Mouse (Mus musculus) frontal cortex, adult (tissue): ENCODE measurements at regions not wholly inside any gene's neighbourhood (a gene's known extent, or its start where the extent isn't known, plus 50 kb on each side); places are given as distances from the start of the nearest gene placed in this dataset.
A peak's percentile ranks its signal among the peaks of the same experiment; 100 is the strongest.

ENCODE experiments used
- ATAC-seq: cut with Nextera tagmentation; 2 replicates; pipeline ENCODE4 v1.9.2; 2017; ENCODE audit warnings: mild to moderate bottlenecking, moderate library complexity, mixed read lengths; ENCODE audit not compliant: low TSS enrichment

- ATAC-seq: no peak
Observed at GRCm38 (mm10) chr5:73927534-73927933, 140.7 kb downstream of the Usp46 start.

DNA sequence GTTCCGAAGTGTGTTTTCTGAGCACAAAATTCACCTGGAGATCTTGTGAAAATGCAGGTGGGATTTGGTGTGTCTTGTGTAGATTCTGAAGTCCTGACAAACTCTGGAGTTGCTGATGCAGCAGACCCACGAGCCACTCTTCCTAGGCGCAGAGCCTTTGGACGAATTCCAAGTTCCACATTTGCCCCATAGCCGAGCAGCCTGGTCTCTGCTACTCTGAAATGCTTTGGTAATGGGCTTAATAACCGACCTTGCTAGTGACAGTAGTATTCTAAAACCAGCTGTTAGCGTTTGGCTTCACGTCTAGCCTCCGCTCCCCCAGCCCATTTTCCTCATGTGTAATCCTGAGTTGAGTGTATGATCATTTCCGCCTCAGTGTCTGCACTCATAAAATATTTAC is 139.5 kb downstream of the Usp46 start:
- ATAC-seq: no peak

DNA sequence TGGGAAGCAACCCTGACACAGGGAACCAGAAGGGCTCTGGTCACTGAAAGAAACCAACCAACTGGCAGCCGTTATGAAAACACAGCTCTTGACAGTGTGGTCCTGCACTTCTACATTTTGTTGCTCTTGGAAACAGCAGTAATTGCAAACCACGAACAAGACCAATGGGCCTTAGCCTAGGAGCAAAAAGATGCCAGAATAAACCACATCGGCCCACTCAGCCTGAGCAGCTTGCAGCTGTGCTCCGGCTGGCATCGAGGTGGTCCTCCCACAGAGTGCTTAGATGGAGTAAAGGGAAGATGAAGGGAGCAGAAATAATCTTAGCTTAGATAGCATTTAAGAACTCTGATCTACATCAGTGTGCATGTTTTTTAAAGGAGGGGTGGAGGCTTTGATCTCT is 138.0 kb downstream of the Usp46 start:
- ATAC-seq: peak; percentile 97

DNA sequence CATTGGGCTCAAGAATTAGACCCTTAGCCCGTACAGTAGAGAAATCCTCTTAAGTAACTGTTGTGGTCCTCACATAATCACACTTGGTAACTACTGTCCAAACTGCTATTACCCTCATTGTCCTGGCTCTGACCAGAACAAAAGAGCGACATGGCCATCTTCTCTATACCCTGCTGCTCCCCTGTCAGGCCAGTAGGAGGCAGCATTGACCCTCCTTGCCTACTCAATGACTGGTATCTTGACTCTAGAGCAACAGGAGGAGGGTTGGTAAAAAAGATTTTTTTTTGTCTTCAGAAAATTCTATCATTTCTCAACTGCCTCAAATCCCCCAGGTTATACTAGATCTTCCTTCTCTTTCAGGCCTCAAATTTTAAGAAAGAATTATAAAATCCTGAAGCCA is 130.4 kb downstream of the Usp46 start:
- ATAC-seq: peak; percentile 64; the same call in 1 of the 2 replicates

DNA sequence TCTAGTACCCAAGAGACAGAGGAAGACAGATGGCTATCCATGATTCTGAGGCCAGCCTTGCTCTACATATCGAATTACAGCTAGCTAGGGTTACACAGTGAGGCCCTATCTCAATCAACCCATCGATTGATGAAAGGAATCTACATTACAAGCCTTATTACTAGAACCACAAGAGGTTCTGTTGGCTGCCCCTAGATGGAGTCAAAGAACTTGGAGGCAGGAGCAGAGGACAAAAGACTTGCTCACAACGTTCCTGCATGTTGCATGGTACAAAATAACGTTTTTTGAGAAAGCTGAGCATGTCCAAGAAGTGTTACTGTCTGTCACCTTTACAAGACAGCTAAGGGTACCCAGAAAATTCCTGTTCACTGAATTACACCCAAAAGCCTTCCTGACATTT is 129.8 kb downstream of the Usp46 start:
- ATAC-seq: no peak

- no peak; the same call in 1 of the 2 replicates for ATAC-seq
Observed at GRCm38 (mm10) chr5:73942950-73943349, 125.3 kb downstream of the Usp46 start.

DNA sequence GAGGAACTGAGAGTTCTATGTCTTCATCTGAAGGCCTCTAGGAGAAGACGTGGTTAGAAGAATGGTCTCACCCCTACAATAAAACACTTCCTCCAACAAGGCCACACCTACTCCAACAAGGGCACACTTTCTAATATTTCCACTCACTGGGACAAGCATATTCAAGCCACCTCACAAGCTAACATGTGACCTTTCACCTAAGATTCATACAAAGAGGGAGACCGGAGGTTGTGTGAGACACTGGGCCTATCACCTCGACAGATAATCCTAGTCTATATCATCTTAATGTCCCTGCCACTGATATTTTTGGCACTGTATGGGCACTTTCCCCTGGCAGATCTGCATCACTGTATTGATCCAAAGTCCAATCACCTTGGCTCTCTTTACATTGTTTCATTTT is 122.6 kb downstream of the Usp46 start:
- no peak for ATAC-seq

DNA sequence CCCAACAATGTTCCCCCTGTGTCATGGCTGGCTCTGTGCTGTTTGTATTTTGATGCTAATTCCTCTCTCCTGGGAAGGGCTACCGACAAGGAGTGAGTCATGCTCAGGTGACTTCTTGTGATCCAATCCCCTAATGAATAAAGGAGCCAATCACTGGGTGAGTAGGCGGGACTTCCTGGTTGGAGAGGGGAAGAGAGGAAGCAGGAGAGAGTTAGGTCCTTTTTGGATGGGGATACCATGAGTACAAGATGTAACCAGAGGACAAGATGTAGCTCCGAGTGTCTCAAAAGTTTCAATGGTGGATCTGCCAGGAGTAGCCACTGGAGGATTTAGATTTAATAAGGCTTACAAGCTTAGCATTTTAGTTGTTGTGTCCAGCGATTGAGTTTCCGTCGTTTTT is 122.1 kb downstream of the Usp46 start:
- ATAC-seq: no peak

DNA sequence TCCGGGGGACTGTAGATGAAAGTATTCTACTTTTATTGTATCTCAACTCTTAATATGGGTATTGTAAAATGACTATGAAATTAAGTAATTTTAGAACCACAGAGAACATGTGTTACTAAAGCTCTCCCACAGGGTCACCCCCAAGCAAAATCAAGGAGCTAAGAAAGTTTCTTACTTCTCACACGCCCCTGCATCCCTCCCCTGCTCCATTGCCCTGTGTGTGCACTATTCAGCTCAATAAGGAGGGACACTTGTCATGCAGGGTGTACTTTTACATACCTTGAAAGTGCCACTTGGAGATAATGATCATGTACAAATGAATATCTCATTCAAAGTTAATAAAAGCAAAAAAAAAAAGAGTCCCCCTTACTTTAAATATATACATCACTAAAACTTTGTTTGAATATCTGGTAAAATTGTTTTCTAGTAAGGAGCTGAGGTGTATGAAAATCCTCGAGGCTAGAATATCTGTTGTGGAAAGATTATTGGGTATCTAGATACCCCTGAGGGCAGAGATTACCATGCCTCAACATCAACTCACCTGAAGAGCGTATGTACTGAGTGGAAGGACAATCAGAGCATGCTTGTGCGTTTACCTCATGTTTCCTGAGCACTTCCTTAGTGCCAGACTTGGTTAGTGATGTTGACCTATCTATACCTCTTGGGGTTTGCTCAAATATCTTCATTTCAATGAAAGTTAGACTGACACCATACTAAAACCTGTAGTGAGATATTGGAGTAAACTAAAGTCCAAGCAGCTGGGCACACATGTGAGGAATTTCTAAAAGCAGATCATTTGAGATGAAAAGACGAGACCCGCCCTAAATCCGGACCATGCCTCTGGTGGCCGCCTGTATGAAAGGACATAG is 120.0 kb downstream of the Usp46 start:
- no peak for ATAC-seq
